Mouse (Mus musculus) limb, embryonic 12.5 days (tissue): ENCODE data around the gene Oprd1. TPM values are rescaled to one million over a fixed set of nuclear protein-coding genes. Genes with fewer than 3 reads are reported as not detected.
A peak's percentile ranks its signal among the peaks of the same experiment; 100 is the strongest.

Experiments used
- ATAC-seq: fragments of 200-750 bp; cut with Nextera tagmentation; 2 replicates; pipeline ENCODE4 v1.8.0; 2017; ENCODE audit warnings: low read depth, moderate TSS enrichment; ENCODE audit not compliant: insufficient number of reproducible peaks, insufficient read depth, low FRiP score, low TSS enrichment
- H3K27ac ChIP-seq: fragments of 300-500 bp; sonication (generic); 2 replicates; pipeline ENCODE4 v1.5.1; 2016; ENCODE audit warnings: mild to moderate bottlenecking, moderate library complexity
- H3K27me3 ChIP-seq: fragments of 300-500 bp; sonication (generic); 2 replicates; pipeline ENCODE4 v1.6.1; 2016; ENCODE audit warnings: mild to moderate bottlenecking, moderate library complexity
- H3K36me3 ChIP-seq: fragments of 300-500 bp; sonication (generic); 2 replicates; pipeline ENCODE4 v1.6.1; 2016; ENCODE audit warnings: mild to moderate bottlenecking, moderate library complexity
- H3K4me1 ChIP-seq: fragments of 300-500 bp; sonication (generic); replicated peaks from 2 replicates; pipeline ENCODE4 v1.6.1; 2016
- H3K4me2 ChIP-seq: fragments of 300-500 bp; sonication (generic); 2 replicates; pipeline ENCODE4 v1.6.1; 2016; ENCODE audit warnings: mild to moderate bottlenecking, moderate library complexity
- H3K4me3 ChIP-seq: fragments of 300-500 bp; sonication (generic); replicated peaks from 2 replicates; pipeline ENCODE4 v1.5.1; 2016; ENCODE audit warnings: mild to moderate bottlenecking
- H3K9ac ChIP-seq: fragments of 300-500 bp; sonication (generic); replicated peaks from 2 replicates; pipeline ENCODE4 v1.6.1; 2016; ENCODE audit warnings: mild to moderate bottlenecking, moderate library complexity
- H3K9me3 ChIP-seq: fragments of 300-500 bp; sonication (generic); 2 replicates; pipeline ENCODE4 v1.6.1; 2016; ENCODE audit warnings: mild to moderate bottlenecking, moderate library complexity
- WGBS: fragments of 180-500 bp; shearing (Covaris S2); methylation state at CpG from one replicate; pipeline ENCODE4 v1.1.7; 2016; 5-methylcytosine and 5-hydroxymethylcytosine counted together
- polyA plus RNA-seq: library from polyadenylated mRNA; unstranded; fragments of >200 nt; fragmentation: Nextera tagmentation; extraction: Ambion mirVana; gene quantifications from 2 replicates; pipeline ENCODE4 v1.2.1, GENCODE M21; 2016

The Oprd1 gene
- polyA plus RNA-seq, 1 experiment from 2014 or later = 0.51 TPM

GRCm38 (mm10) chr4:132079555-132080275 is 64.6 kb downstream of the Oprd1 start:
- no peak overlapping the region for H3K27ac ChIP-seq
- no peak overlapping the region for H3K9ac ChIP-seq
- peaks cover 11% of the 10 kb centered on the region for H3K27me3 ChIP-seq
- no peak overlapping the region for H3K4me3 ChIP-seq
- H3K4me2 ChIP-seq = no peak overlapping the region; the same call in 1 of the 2 replicates
- no peaks in the 10 kb centered on the region for H3K9me3 ChIP-seq
- no peaks in the 10 kb centered on the region for H3K36me3 ChIP-seq
- no peak for ATAC-seq
- 16% methylated on average over 19 of the region's 19 CpGs for WGBS
- H3K4me1 ChIP-seq = peaks cover 16% of the 10 kb centered on the region

- Histone ChIP-seq H3K9ac (no peak overlapping the region), H3K27ac (no peak overlapping the region), H3K36me3 (no peaks in the 10 kb centered on the region), H3K4me3 (no peak overlapping the region), H3K27me3 (peaks cover 14% of the 10 kb centered on the region), H3K9me3 (no peaks in the 10 kb centered on the region), H3K4me2 (no peak overlapping the region), H3K4me1 (peaks cover 17% of the 10 kb centered on the region)
- no peak for ATAC-seq
- 57% methylated on average over 7 of the region's 7 CpGs for WGBS
These were observed 66.0 kb downstream of the Oprd1 start for GRCm38 (mm10) chr4:132078296-132078714.

GRCm38 (mm10) chr4:132077445-132077844 is 66.8 kb downstream of the Oprd1 start:
- H3K27ac ChIP-seq = no peak overlapping the region
- peaks cover 21% of the 10 kb centered on the region for H3K27me3 ChIP-seq
- no peak overlapping the region for H3K4me3 ChIP-seq
- no peak for ATAC-seq
- WGBS = 71% methylated on average over 7 of the region's 7 CpGs
- H3K4me2 ChIP-seq = no peak overlapping the region
- no peaks in the 10 kb centered on the region for H3K9me3 ChIP-seq
- H3K9ac ChIP-seq = no peak overlapping the region
- H3K36me3 ChIP-seq = no peaks in the 10 kb centered on the region
- peaks cover 23% of the 10 kb centered on the region for H3K4me1 ChIP-seq

DNA sequence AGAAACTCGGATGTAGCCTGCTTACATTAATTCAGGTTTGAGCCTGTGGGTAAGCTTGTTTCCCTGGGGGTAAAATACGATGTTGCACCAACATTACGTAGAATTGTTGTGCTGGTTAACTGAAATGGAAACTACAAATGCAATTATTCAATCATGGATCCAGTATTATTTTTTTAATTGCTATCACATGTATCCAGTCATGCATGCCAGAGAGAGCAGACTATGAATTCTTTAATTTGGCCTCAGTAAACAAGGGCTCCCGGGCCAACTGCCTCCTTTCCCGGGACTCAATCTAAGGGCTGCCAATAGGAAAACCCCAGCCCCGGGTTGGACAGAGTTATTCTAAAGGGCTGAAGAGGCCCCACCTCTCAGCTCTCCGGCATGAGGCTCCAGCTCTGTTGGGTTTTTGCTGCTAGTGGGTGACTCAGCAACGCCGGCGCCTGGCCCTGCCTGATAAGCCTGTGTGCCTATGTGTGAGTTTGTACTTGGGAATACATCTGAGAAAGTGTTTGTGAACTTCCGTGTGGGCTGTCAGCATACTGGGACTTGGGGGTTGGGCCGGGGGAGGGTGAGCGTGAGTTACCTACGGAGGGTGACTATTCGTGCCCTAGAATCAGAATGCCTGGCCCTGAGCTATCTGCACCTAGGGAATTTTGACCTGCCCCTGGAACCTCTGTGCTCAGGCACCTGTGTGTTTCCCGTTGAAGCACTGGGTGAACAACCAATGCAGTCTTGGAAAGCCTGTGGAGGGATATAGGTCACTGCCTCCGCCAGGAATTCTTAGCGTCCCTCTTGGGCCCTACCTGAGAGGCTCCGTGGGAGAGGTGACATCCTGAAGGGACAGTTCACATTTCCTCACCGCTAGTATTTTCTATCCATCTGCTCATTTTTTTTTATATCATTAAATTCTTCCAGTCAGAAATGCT is 67.5 kb downstream of the Oprd1 start:
- peak overlapping the region; percentile 41; the same call in 1 of the 2 replicates for H3K27ac ChIP-seq
- H3K36me3 ChIP-seq = no peaks in the 10 kb centered on the region
- ATAC-seq = no peak
- H3K9ac ChIP-seq = no peak overlapping the region
- H3K4me1 ChIP-seq = peaks cover 23% of the 10 kb centered on the region
- 29% methylated on average over 20 of the region's 20 CpGs for whole genome bisulfite sequencing
- H3K4me3 ChIP-seq = no peak overlapping the region
- H3K27me3 ChIP-seq = peaks cover 21% of the 10 kb centered on the region
- H3K4me2 ChIP-seq = no peak overlapping the region
- H3K9me3 ChIP-seq = no peaks in the 10 kb centered on the region

DNA sequence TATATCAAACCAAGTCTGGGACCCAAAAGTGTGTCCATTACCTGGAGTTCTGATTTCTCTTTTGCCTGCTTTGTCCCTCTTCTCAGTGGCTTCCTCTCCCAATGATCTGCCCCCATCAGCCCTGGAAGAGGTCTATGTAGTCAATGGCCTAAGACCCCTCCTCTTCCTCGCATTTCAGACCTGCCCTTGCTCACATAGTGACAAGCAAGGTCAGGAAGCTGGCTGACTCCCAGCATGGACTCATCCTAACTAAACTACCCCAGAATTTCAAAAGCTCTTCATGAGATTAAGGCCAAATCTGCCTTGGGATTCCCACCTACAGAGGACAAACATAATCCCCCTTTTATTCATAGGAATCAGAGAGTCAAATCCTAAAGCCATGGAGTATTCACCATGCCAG is 68.5 kb downstream of the Oprd1 start:
- H3K36me3 ChIP-seq = no peaks in the 10 kb centered on the region
- no peak overlapping the region for H3K9ac ChIP-seq
- H3K27ac ChIP-seq = no peak overlapping the region
- no peaks in the 10 kb centered on the region for H3K9me3 ChIP-seq
- 56% methylated on average over 1 of the region's 1 CpGs for WGBS
- H3K4me2 ChIP-seq = peak overlapping the region; percentile 96
- ATAC-seq = no peak
- peak overlapping the region; percentile 76 for H3K4me3 ChIP-seq
- peaks cover 23% of the 10 kb centered on the region for H3K4me1 ChIP-seq
- H3K27me3 ChIP-seq = peaks cover 21% of the 10 kb centered on the region

GRCm38 (mm10) chr4:132074933-132075769 is 69.1 kb downstream of the Oprd1 start, which contains the start of gene Epb41:
Epb41 (minus strand) TSS chr4:132075321.
- peaks cover 23% of the 10 kb centered on the region for H3K4me1 ChIP-seq
- peaks cover 21% of the 10 kb centered on the region for H3K27me3 ChIP-seq
- peak within 1 kb of the TSS; percentile 76 for H3K4me3 ChIP-seq
- peak within 1 kb of the TSS; percentile 96 for H3K4me2 ChIP-seq
- H3K36me3 ChIP-seq = no peaks in the 10 kb centered on the region
- H3K27ac ChIP-seq = peak within 1 kb of the TSS; percentile 56; the same call in 1 of the 2 replicates
- H3K9ac ChIP-seq = peak within 1 kb of the TSS; percentile 71
- no peaks in the 10 kb centered on the region for H3K9me3 ChIP-seq
- WGBS = 1% methylated on average over 47 of the region's 47 CpGs
- peak; percentile 94 for ATAC-seq

DNA sequence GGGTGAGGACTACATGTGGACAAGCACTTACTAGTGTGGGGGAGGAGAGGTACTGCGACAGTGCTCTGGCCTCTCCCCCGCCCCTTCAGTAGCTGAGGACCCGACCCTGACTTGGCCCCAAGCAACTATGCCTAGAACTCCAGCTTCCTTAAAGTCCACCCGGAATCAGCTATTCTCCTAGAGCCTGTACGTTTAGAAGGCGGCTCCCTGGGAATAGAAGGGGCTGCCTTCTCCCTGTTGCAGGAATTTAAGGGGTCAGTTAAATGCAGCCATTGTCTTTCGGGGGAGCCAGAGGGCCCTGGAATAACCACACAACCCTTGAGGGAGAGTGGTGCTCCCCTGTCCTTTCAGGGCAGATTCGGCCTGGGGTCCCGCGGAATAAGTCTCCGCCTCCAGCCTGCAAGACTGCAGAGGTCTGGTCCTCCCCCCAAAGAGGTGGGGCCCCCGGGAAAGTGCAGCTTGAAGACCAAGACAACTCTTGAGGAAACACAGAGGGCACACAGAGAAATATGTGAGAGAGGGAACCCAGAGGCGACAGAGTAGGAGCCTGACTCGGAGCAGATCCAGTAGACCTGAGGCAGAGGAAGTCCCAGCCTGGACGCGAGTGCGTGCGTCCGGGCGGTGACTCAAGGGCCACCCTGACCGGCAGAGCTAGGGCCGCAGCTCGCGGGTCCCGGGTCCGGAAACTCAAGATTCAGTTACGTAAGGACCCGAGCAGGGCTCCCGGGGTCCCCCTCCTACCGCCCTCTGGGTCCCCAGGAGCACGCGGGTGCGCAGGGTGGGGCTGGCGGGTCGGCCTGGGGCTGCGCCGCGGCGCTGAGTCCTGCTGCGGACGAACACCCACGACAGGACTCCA is 70.0 kb downstream of the Oprd1 start, which contains the start of gene Gm10300:
Gm10300 (plus strand) TSS at position 621 of the 856 bp plus-strand sequence.
- Histone ChIP-seq H3K4me2 (peak within 1 kb of the TSS; percentile 96), H3K27me3 (peaks cover 21% of the 10 kb centered on the region), H3K9ac (peak within 1 kb of the TSS; percentile 71), H3K27ac (peak within 1 kb of the TSS; percentile 56; the same call in 1 of the 2 replicates), H3K4me3 (peak within 1 kb of the TSS; percentile 76), H3K4me1 (peaks cover 21% of the 10 kb centered on the region), H3K9me3 (no peaks in the 10 kb centered on the region), H3K36me3 (no peaks in the 10 kb centered on the region)
- ATAC-seq = 0 out of 2 replicates have a peak, but pooled peaks have one; percentile 26
- WGBS = under 1% methylated on average over 42 of the region's 42 CpGs

DNA sequence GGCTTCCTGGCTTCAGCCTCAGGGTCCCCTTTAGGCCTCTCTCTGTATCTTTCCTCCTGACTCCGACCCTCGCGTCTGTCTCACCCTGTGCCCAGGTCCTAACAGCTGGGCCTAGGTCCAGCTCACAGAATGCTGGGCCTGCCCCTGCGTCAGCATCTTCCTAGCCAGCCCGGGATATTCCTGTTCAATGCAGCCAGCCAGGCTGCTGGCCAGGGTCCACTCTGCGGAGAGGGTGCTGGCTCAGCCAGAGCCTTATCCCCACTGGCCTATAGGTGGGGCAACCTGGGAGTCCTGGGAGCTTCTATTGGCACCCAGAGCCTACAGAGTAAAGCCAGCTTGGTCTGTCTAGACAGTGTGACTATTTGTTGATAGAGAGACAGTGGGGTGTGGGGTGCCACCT is 71.3 kb downstream of the Oprd1 start:
- Histone ChIP-seq H3K36me3 (no peaks in the 10 kb centered on the region), H3K27ac (no peak overlapping the region), H3K27me3 (peaks cover 21% of the 10 kb centered on the region), H3K9me3 (no peaks in the 10 kb centered on the region), H3K4me3 (peak overlapping the region; percentile 76), H3K9ac (no peak overlapping the region), H3K4me2 (0 out of 2 replicates have a peak overlapping the region, but pooled peaks have one; percentile 96), H3K4me1 (peaks cover 20% of the 10 kb centered on the region)
- no peak for ATAC-seq
- 71% methylated on average over 6 of the region's 6 CpGs for WGBS

GRCm38 (mm10) chr4:132072156-132072555 is 72.1 kb downstream of the Oprd1 start:
- H3K4me2 ChIP-seq = no peak overlapping the region
- H3K9ac ChIP-seq = no peak overlapping the region
- peaks cover 17% of the 10 kb centered on the region for H3K27me3 ChIP-seq
- 79% methylated on average over 3 of the region's 3 CpGs for WGBS
- H3K4me3 ChIP-seq = no peak overlapping the region
- peaks cover 20% of the 10 kb centered on the region for H3K4me1 ChIP-seq
- no peak for ATAC-seq
- no peaks in the 10 kb centered on the region for H3K36me3 ChIP-seq
- H3K27ac ChIP-seq = no peak overlapping the region
- no peaks in the 10 kb centered on the region for H3K9me3 ChIP-seq

- no peak for ATAC-seq
- Histone ChIP-seq H3K4me3 (no peak overlapping the region), H3K36me3 (no peaks in the 10 kb centered on the region), H3K4me2 (no peak overlapping the region), H3K27me3 (peaks cover 12% of the 10 kb centered on the region), H3K4me1 (peaks cover 15% of the 10 kb centered on the region), H3K9ac (no peak overlapping the region), H3K27ac (no peak overlapping the region), H3K9me3 (no peaks in the 10 kb centered on the region)
- 91% methylated on average over 2 of the region's 2 CpGs for WGBS
These were observed 72.6 kb downstream of the Oprd1 start for GRCm38 (mm10) chr4:132071674-132072073.
